Mouse (Mus musculus) layer of hippocampus, adult 8-10 months (tissue): ENCODE data around the gene Mrs2. TPM values are rescaled to one million over a fixed set of nuclear protein-coding genes. Genes with fewer than 3 reads are reported as not detected.
"Not testable (repeated sequence)": the region's sequence is repeated elsewhere in the genome, so short reads cannot be mapped to it uniquely, and the experiment has no call there.

Experiments
- DNase-seq, 2 experiments: peaks; one replicate each; pipeline ENCODE4 v3.0.0; 2022; ENCODE audit warnings: low spot score in 2 of 2
- total RNA-seq, 4 experiments: library from RNA; stranded (reverse); gene quantifications; 2 replicates each; pipeline ENCODE4 v1.2.4; 2022

The Mrs2 gene
- total RNA-seq, 4 experiments from 2014 or later = 47.9 to 75.3 (median 57.4) TPM

- no peak for DNase-seq
These were observed 39.1 kb downstream of the Mrs2 start for GRCm38 (mm10) chr13:24981031-24981430.

- no peak for DNase-seq
These were observed 42.3 kb downstream of the Mrs2 start for GRCm38 (mm10) chr13:24977820-24978342.

GRCm38 (mm10) chr13:24976384-24976783 is 43.8 kb downstream of the Mrs2 start:
- peak; percentile 59 to 60 for DNase-seq

- DNase-seq = not testable (repeated sequence)
These were observed 48.4 kb downstream of the Mrs2 start for GRCm38 (mm10) chr13:24971776-24972175.

- DNase-seq = no peak
These were observed 54.4 kb downstream of the Mrs2 start for GRCm38 (mm10) chr13:24965846-24966201.

- DNase-seq = no peak
These were observed 54.9 kb downstream of the Mrs2 start for GRCm38 (mm10) chr13:24965130-24965845.

- DNase-seq = no peak
These were observed 58.1 kb downstream of the Mrs2 start for GRCm38 (mm10) chr13:24962119-24962518.

- DNase-seq = no peak
These were observed 60.1 kb downstream of the Mrs2 start for GRCm38 (mm10) chr13:24960084-24960483.

GRCm38 (mm10) chr13:24958671-24959070 is 61.5 kb downstream of the Mrs2 start:
- DNase-seq = no peak

GRCm38 (mm10) chr13:24955500-24955899 is 64.7 kb downstream of the Mrs2 start:
- DNase-seq = no peak

- DNase-seq = no peak
These were observed 65.1 kb downstream of the Mrs2 start for GRCm38 (mm10) chr13:24955091-24955490.

- no peak for DNase-seq
These were observed 67.5 kb downstream of the Mrs2 start for GRCm38 (mm10) chr13:24952659-24953058.

GRCm38 (mm10) chr13:24948870-24949269 is 71.3 kb downstream of the Mrs2 start:
- no peak for DNase-seq

- no peak for DNase-seq
These were observed 73.0 kb downstream of the Mrs2 start for GRCm38 (mm10) chr13:24947158-24947557.

- DNase-seq = no peak
These were observed 74.6 kb downstream of the Mrs2 start for GRCm38 (mm10) chr13:24945567-24945966.

- no peak for DNase-seq
These were observed 76.9 kb downstream of the Mrs2 start for GRCm38 (mm10) chr13:24943303-24943702.

GRCm38 (mm10) chr13:24942512-24943282 is 77.5 kb downstream of the Mrs2 start, which contains the start of gene Gpld1:
TSS of gene Gpld1 (plus strand) at chr13:24943152.
- DNase-seq = peak; percentile 52 to 60

GRCm38 (mm10) chr13:24939472-24939871 is 80.7 kb downstream of the Mrs2 start:
- DNase-seq = no peak

GRCm38 (mm10) chr13:24938683-24939082 is 81.5 kb downstream of the Mrs2 start:
- DNase-seq = peak; percentile 74 to 83

GRCm38 (mm10) chr13:24937839-24938166 is 82.4 kb downstream of the Mrs2 start:
- DNase-seq = no peak
